Mouse (Mus musculus) c-Kit-positive CD71-positive TER-119-negative erythroid progenitor cells, embryonic 14.5 days (primary cell): Measurements from ENCODE around the gene Sh2b3.

Experiments used
- DNase-seq: peaks from one replicate; pipeline ENCODE4 v3.0.0-alpha.2; 2013; ENCODE audit warnings: low read depth

The Sh2b3 gene

GRCm38 (mm10) chr5:121791026-121791425 is 46.4 kb downstream of the Sh2b3 start:
- DNase-seq: no peak

GRCm38 (mm10) chr5:121783862-121784500 is 53.5 kb downstream of the Sh2b3 start:
- DNase-seq: no peak

- no peak for DNase-seq
Observed at GRCm38 (mm10) chr5:121782467-121782866, 55.0 kb downstream of the Sh2b3 start.

GRCm38 (mm10) chr5:121780180-121780579 is 57.3 kb downstream of the Sh2b3 start:
- no peak for DNase-seq

- no peak for DNase-seq
Observed at GRCm38 (mm10) chr5:121778485-121779119, 58.8 kb downstream of the Sh2b3 start.

- DNase-seq: no peak
Observed at GRCm38 (mm10) chr5:121771611-121772010, 65.8 kb downstream of the Sh2b3 start.

- DNase-seq: no peak
Observed at GRCm38 (mm10) chr5:121769827-121770226, 67.6 kb downstream of the Sh2b3 start.

- DNase-seq: no peak
Observed at GRCm38 (mm10) chr5:121767564-121767963, 69.9 kb downstream of the Sh2b3 start.

- DNase-seq: no peak
Observed at GRCm38 (mm10) chr5:121766038-121766773, 71.2 kb downstream of the Sh2b3 start.
